Mouse (Mus musculus) ES-E14 (cell line): ENCODE measurements at regions not wholly inside any gene's neighbourhood (a gene's known extent, or its start where the extent isn't known, plus 50 kb on each side); places are given as distances from the start of the nearest gene placed in this dataset.

Source experiments
- DNase-seq: peaks from one replicate; pipeline ENCODE4 v3.0.0-alpha.2; 2013; ENCODE audit warnings: low read depth, low spot score
- H3K27ac ChIP-seq: 2 replicates; pipeline ENCODE4 v1.5.1; 2012; ENCODE audit warnings: low read depth, mild to moderate bottlenecking, low read length, moderate library complexity, mixed read lengths; ENCODE audit not compliant: poor library complexity, insufficient read depth, severe bottlenecking
- H3K36me3 ChIP-seq: 2 replicates; pipeline ENCODE4 v1.6.1; 2012; ENCODE audit warnings: mild to moderate bottlenecking, low read length, moderate library complexity, mixed read lengths; ENCODE audit not compliant: control insufficient read depth, poor library complexity, insufficient read depth, severe bottlenecking
- H3K4me1 ChIP-seq, 2 experiments: fragments of 150-350 bp in 1 of 2; sonication (generic) in 1 of 2; 2 replicates each; pipeline ENCODE4 v1.6.1; 2012; ENCODE audit warnings: low read length in 2 of 2, mild to moderate bottlenecking in 1 of 2, mixed read lengths in 1 of 2; ENCODE audit not compliant: control insufficient read depth in 2 of 2, insufficient read depth in 2 of 2, poor library complexity in 1 of 2
- H3K4me3 ChIP-seq, 2 experiments: fragments of 150-350 bp in 1 of 2; sonication (generic) in 1 of 2; 2 replicates each; pipeline ENCODE4 v1.5.1; 2012; ENCODE audit warnings: low read length in 2 of 2, low read depth in 1 of 2, mild to moderate bottlenecking in 1 of 2, mixed read lengths in 1 of 2; ENCODE audit not compliant: insufficient read depth in 1 of 2, poor library complexity in 1 of 2, severe bottlenecking in 1 of 2
- H3K9ac ChIP-seq: 2 replicates; pipeline ENCODE4 v1.6.1; 2012; ENCODE audit warnings: low read depth, mild to moderate bottlenecking, low read length, mixed read lengths; ENCODE audit not compliant: poor library complexity, insufficient read depth, severe bottlenecking
- H3K9me3 ChIP-seq: fragments of 150-350 bp; sonication (generic); 2 replicates; pipeline ENCODE4 v1.6.1; 2012; ENCODE audit warnings: low read depth, mild to moderate bottlenecking, low read length; ENCODE audit not compliant: control insufficient read depth, insufficient read depth
- CHD2 ChIP-seq: IDR thresholded peaks from 2 replicates; pipeline ENCODE4 v1.6.1; 2014; ENCODE audit warnings: mild to moderate bottlenecking, low read depth, low read length, inconsistent platforms
- HCFC1 ChIP-seq: IDR thresholded peaks from 2 replicates; pipeline ENCODE4 v1.6.1; 2012; ENCODE audit warnings: low read length, inconsistent platforms, borderline replicate concordance; ENCODE audit not compliant: insufficient read depth
- MAFK ChIP-seq: IDR thresholded peaks from 2 replicates; pipeline ENCODE4 v1.6.1; 2014; ENCODE audit warnings: mild to moderate bottlenecking, low read depth, low read length, inconsistent platforms; ENCODE audit not compliant: insufficient read depth
- ZC3H11A ChIP-seq: IDR thresholded peaks from 2 replicates; pipeline ENCODE4 v1.6.1; 2012; ENCODE audit warnings: low read depth, mild to moderate bottlenecking, inconsistent platforms, low read length, borderline replicate concordance
- ZNF384 ChIP-seq: IDR thresholded peaks from 2 replicates; pipeline ENCODE4 v1.6.1; 2012; ENCODE audit warnings: low read depth, low read length, inconsistent platforms
- in situ Hi-C, 2 experiments: fragments of 600-800 bp; cut with MboI; formaldehyde crosslinking; loops; one replicate each; pipeline ENCODE4 v1.15.1; 2025; ENCODE audit warnings: low sequenced_read_pairs in 2 of 2, inconsistent platforms in 1 of 2; ENCODE audit not compliant: unreplicated experiment in 2 of 2

- Histone ChIP-seq H3K27ac (no peak overlapping the region), H3K36me3 (no peaks in the 10 kb centered on the region), H3K4me3 (no peak overlapping the region), H3K9ac (no peak overlapping the region), H3K9me3 (no peaks in the 10 kb centered on the region), H3K4me1 (no peaks in the 10 kb centered on the region)
- in situ Hi-C loops, result no loop called here
- no peak for DNase-seq
- no peak for TF ChIP-seq ZC3H11A
Measured at GRCm38 (mm10) chr1:41742644-41743331, 937.4 kb downstream of the Tmem182 start.

DNA sequence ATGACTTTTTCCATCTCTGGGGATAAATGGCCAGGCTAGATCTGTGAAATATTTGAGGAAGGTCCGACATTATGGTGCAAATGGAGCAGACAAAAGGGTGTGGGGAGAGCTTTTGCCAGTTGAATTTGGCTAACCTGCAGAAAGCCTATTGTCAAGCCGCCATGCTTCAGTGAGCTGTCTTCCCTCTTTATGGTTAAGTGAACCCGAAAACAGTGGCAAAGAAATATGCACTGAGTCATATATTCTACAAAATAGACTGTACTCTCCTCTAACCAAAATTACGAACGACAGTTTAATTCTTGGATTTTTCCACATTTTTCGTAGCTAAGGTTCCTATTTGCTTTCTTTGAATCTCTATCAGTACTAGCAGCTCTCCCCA, 937.9 kb downstream of the Tmem182 start:
- Histone ChIP-seq H3K4me3 (no peak overlapping the region), H3K9ac (no peak overlapping the region), H3K9me3 (no peaks in the 10 kb centered on the region), H3K36me3 (no peaks in the 10 kb centered on the region), H3K4me1 (no peaks in the 10 kb centered on the region), H3K27ac (no peak overlapping the region)
- in situ Hi-C loops, result no loop called here
- TF ChIP-seq CHD2 (no peak), HCFC1 (no peak), MAFK (no peak), ZNF384 (no peak), ZC3H11A (no peak)
- DNase-seq, result no peak

DNA sequence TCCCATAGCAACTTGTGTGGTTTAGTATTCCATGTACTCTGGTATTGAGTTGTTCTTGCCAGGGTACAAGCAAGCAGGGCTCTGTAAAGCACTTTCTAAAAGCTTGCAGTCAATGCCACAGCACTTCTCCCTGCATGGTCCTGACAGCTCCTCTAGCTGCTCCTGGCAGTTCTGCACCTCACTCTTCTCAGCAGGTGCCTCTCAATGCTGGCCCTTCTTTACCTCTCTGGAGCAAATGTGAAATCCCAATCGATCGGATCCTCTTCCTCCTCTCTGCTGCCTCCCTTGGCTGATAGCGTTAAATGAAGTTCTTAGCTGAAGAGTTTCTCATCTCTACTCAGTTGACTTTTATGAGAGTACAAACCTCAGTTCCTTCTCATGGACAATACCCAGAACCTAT, 939.1 kb downstream of the Tmem182 start:
- H3K4me3 ChIP-seq, result no peak overlapping the region
- in situ Hi-C loops, result no loop called here

GRCm38 (mm10) chr1:41759366-41759765, 936.2 kb upstream of the Pou3f3 start:
- in situ Hi-C loops, result no loop called here
- TF ChIP-seq ZNF384 (no peak), MAFK (no peak), CHD2 (no peak), ZC3H11A (no peak), HCFC1 (no peak)
- DNase-seq, result no peak
- Histone ChIP-seq H3K4me1 (no peaks in the 10 kb centered on the region), H3K4me3 (no peak overlapping the region), H3K9ac (no peak overlapping the region), H3K27ac (no peak overlapping the region), H3K36me3 (no peaks in the 10 kb centered on the region), H3K9me3 (no peaks in the 10 kb centered on the region)

More for the DNA sequence above, 939.1 kb downstream of the Tmem182 start:
- H3K36me3 ChIP-seq, result no peaks in the 10 kb centered on the region
- no peak for DNase-seq
- H3K27ac ChIP-seq, result no peak overlapping the region
- H3K4me1 ChIP-seq, result no peaks in the 10 kb centered on the region
- H3K9me3 ChIP-seq, result no peaks in the 10 kb centered on the region
- H3K9ac ChIP-seq, result no peak overlapping the region
- TF ChIP-seq CHD2 (no peak), ZC3H11A (no peak), MAFK (no peak), ZNF384 (no peak), HCFC1 (no peak)
